Mouse (Mus musculus): ENCODE results near the gene Abca3. TPM values are rescaled to one million over a fixed set of nuclear protein-coding genes. Genes with fewer than 3 reads are reported as not detected.

Gene Abca3
- polyA plus RNA-seq (2015; fragmentation: Nextera tagmentation; extraction: Ambion mirVana): 13.0 and 14.0 TPM in 2 replicates

GRCm38 (mm10) chr17:24351760-24352357, at the start of gene Abca3:
Abca3 (plus strand) TSS chr17:24351950.

GRCm38 (mm10) chr17:24350926-24351759, 607 bp upstream of the Abca3 start, which contains the start of gene Abca17:
Abca17 (minus strand) TSS chr17:24351068.

GRCm38 (mm10) chr17:24414230-24414976, 62.7 kb downstream of the Abca3 start, which contains the start of gene Rnps1:
Rnps1 (plus strand) TSS chr17:24414565.

GRCm38 (mm10) chr17:24426471-24427169, 74.9 kb downstream of the Abca3 start, which contains the start of gene Eci1:
Eci1 (plus strand) TSS chr17:24426641.

GRCm38 (mm10) chr17:24442632-24443155, 90.9 kb downstream of the Abca3 start, which contains the start of gene Dnase1l2:
Dnase1l2 (minus strand) TSS chr17:24443105.

Other genes starting within 250 kb of the Abca3 start
- gene Pdpk1, start 201.0 kb upstream of the Abca3 start, polyA plus RNA-seq (2015; fragmentation: Nextera tagmentation; extraction: Ambion mirVana): 27.5 and 31.2 TPM in 2 replicates
- gene Amdhd2, start 188.2 kb upstream of the Abca3 start, polyA plus RNA-seq (2015; fragmentation: Nextera tagmentation; extraction: Ambion mirVana): 31.1 and 32.9 TPM in 2 replicates
- gene Atp6v0c, start 182.2 kb upstream of the Abca3 start, polyA plus RNA-seq (2015; fragmentation: Nextera tagmentation; extraction: Ambion mirVana): 366 and 394 TPM in 2 replicates
- gene Tbc1d24, start 146.4 kb upstream of the Abca3 start, polyA plus RNA-seq (2015; fragmentation: Nextera tagmentation; extraction: Ambion mirVana): 6.1 and 6.8 TPM in 2 replicates
- gene Ntn3, start 142.4 kb upstream of the Abca3 start, polyA plus RNA-seq (2015; fragmentation: Nextera tagmentation; extraction: Ambion mirVana): 2.1 and 2.3 TPM in 2 replicates
- 11.2 and 11.8 TPM in 2 replicates for gene Tedc2, start 131.1 kb upstream of the Abca3 start, polyA plus RNA-seq (2015; fragmentation: Nextera tagmentation; extraction: Ambion mirVana)
- 62.5 and 70.6 TPM in 2 replicates for gene Ccnf, start 100.5 kb upstream of the Abca3 start, polyA plus RNA-seq (2015; fragmentation: Nextera tagmentation; extraction: Ambion mirVana)
- 0.10 and 0.13 TPM in 2 replicates for gene Abca17, start 882 bp upstream of the Abca3 start, polyA plus RNA-seq (2015; fragmentation: Nextera tagmentation; extraction: Ambion mirVana)
- gene Rnps1, start 62.6 kb downstream of the Abca3 start, polyA plus RNA-seq (2015; fragmentation: Nextera tagmentation; extraction: Ambion mirVana): 158 and 162 TPM in 2 replicates
- 48.9 and 53.5 TPM in 2 replicates for gene Eci1, start 74.7 kb downstream of the Abca3 start, polyA plus RNA-seq (2015; fragmentation: Nextera tagmentation; extraction: Ambion mirVana)
- 1.00 and 1.4 TPM in 2 replicates for gene Dnase1l2, start 91.2 kb downstream of the Abca3 start, polyA plus RNA-seq (2015; fragmentation: Nextera tagmentation; extraction: Ambion mirVana)
- gene E4f1, start 118.4 kb downstream of the Abca3 start, polyA plus RNA-seq (2015; fragmentation: Nextera tagmentation; extraction: Ambion mirVana): 17.4 and 20.1 TPM in 2 replicates
- 74.7 and 81.1 TPM in 2 replicates for gene Pgp, start 118.4 kb downstream of the Abca3 start, polyA plus RNA-seq (2015; fragmentation: Nextera tagmentation; extraction: Ambion mirVana)
- gene Bricd5, start 121.9 kb downstream of the Abca3 start, polyA plus RNA-seq (2015; fragmentation: Nextera tagmentation; extraction: Ambion mirVana): not detected in 2 replicates
- 14.6 and 17.9 TPM in 2 replicates for gene Mlst8, start 127.1 kb downstream of the Abca3 start, polyA plus RNA-seq (2015; fragmentation: Nextera tagmentation; extraction: Ambion mirVana)
- 0.38 and 0.40 TPM in 2 replicates for gene Caskin1, start 136.7 kb downstream of the Abca3 start, polyA plus RNA-seq (2015; fragmentation: Nextera tagmentation; extraction: Ambion mirVana)
- 41.7 and 45.4 TPM in 2 replicates for gene Traf7, start 176.0 kb downstream of the Abca3 start, polyA plus RNA-seq (2015; fragmentation: Nextera tagmentation; extraction: Ambion mirVana)
- 1.5 and 2.3 TPM in 2 replicates for gene Rab26, start 182.3 kb downstream of the Abca3 start, polyA plus RNA-seq (2015; fragmentation: Nextera tagmentation; extraction: Ambion mirVana)
- 4.8 and 12.3 TPM in 2 replicates for gene Pkd1, start 197.9 kb downstream of the Abca3 start, polyA plus RNA-seq (2015; fragmentation: Nextera tagmentation; extraction: Ambion mirVana)

All from spleen, postnatal 0 days (tissue).